Mouse (Mus musculus) brain, embryonic 14.5 days (tissue): ENCODE data around the gene Rara. TPM values are rescaled to one million over a fixed set of nuclear protein-coding genes. Genes with fewer than 3 reads are reported as not detected.
"Not testable (repeated sequence)": the region's sequence is repeated elsewhere in the genome, so short reads cannot be mapped to it uniquely, and the experiment has no call there.

ENCODE experiments used
- DNase-seq: peaks from one replicate; pipeline ENCODE4 v3.0.0-alpha.2; 2011; ENCODE audit warnings: low read depth
- CTCF ChIP-seq: fragments of 200-500 bp; IDR thresholded peaks from 2 replicates; pipeline ENCODE4 v1.5.1; 2012; ENCODE audit warnings: inconsistent platforms, mild to moderate bottlenecking, moderate library complexity, borderline replicate concordance; ENCODE audit not compliant: insufficient read depth, insufficient read length; ENCODE audit errors: extremely low read depth
- POLR2A ChIP-seq: fragments of 200-500 bp; IDR thresholded peaks from 2 replicates; pipeline ENCODE4 v1.6.1; 2012; ENCODE audit warnings: mild to moderate bottlenecking, inconsistent platforms, borderline replicate concordance; ENCODE audit not compliant: poor library complexity, insufficient read depth, insufficient read length, severe bottlenecking; ENCODE audit errors: extremely low read depth
- polyA plus RNA-seq: library from polyadenylated mRNA; depleted of rRNA; stranded (reverse); fragments of >200 nt; gene quantifications from 2 replicates; pipeline ENCODE4 v1.2.3, GENCODE M21; 2012

Rara gene
- polyA plus RNA-seq, 1 experiment = 14.4 TPM

DNA sequence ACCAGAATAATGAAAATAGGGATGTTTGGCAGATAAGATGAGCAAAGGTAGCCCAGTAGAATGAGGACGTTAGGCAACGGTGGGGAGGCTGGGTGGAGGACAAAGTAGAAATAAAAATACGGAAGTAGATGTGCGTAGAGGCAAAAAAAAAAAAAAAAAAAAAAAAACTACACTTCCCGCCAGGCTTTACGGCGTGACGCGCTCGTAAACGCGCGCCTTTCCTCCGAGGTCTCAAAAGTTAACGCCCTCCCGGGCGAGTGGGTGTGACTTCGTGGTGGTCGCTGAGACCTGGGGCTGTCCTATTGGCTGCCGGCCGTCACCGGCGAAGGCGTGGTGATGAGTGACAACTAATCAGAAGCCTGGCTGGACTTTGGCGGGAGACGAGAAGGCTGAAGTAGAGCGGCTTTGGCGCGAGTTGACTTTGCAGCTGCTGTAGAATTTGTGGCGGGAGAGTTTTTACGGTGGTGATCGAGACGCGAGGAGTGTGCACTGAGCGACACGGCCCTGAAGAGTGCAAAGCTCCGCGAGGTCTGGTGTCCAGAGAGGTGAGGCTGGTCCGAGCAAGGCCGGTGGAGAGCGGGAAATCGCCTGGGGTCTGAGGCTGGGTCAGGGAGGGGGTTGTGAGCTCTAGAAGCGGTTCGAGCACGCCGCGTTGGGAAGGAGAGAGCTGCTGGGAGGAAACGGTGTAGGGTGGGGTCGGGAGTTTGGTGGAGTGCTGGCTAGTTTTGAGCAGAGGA lies 20.0 kb upstream of the Rara start, which contains the start of gene Cdc6:
TSS of gene Cdc6 (plus strand) at position 365 of the 737 bp plus-strand sequence.
- no peak for TF ChIP-seq POLR2A
- TF ChIP-seq CTCF = no peak
- peak; percentile 99 for DNase-seq

DNA sequence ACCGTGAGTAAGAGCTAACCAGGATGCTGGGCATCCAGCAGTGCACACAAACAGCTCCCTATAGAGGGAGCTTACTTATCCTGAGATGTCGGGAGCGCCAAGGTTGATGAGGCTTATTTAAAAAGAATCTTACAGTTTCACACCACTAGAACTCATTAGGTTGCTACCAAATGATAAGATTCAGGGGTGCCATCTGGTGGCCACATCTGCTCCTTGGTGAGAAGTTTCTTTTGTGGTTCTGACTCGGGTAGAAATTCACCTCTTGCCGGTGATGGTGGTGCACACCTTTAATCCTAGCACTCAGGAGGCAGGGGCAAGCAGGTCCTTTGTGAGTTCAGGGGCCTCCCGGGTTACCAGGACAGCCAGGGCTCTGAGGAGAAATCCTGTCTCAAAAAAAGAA lies 18.0 kb upstream of the Rara start:
- peak; percentile 81 for DNase-seq
- TF ChIP-seq CTCF (peak; percentile 63; the same call in 1 of the 2 replicates), POLR2A (no peak)

- DNase-seq = no peak
- TF ChIP-seq CTCF (no peak), POLR2A (no peak)
Measured at GRCm38 (mm10) chr11:98910415-98910814, 17.2 kb upstream of the Rara start.

GRCm38 (mm10) chr11:98911498-98911897 lies 16.1 kb upstream of the Rara start:
- no peak for DNase-seq
- TF ChIP-seq CTCF (no peak), POLR2A (no peak)

DNA sequence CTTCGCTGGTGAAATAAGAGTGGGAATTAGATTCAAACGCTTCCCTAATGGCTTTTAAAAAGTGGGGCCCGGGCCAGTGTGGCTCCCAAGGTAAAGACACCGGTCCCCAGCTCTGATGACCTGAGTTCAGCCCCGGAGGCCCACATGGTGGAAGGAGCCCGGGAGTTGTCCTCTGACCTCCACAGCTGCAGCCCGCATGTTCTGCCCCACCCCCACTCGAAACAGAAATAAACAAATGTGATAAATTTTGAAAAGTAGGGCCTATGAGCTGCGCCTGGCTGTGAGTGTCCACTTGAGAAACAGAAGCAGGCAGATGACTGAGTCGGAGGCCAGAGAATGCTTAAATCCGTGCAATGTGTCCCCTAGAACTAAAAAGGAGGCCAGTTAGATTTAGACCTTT lies 13.4 kb upstream of the Rara start:
- TF ChIP-seq CTCF (no peak), POLR2A (no peak)
- no peak for DNase-seq

DNA sequence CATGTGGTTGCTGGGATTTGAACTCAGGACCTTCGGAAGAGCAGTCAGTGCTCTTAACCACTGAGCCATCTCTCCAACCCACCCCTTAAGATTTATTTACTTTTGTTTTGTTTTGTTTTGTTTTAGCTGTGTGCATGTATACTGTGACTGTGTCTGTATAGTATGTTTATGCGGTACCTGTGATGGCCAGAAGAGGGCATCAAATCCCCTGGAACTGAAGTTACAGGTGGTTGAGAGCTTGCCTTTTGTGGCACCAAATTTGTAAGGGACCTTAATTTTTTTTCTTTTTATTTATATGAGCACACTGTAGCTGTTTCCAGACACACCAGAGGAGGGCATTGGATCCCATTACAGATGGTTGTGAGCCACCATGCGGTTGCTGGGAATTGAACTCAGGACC lies 11.2 kb upstream of the Rara start:
- peak; percentile 37; the same call in 1 of the 2 replicates for TF ChIP-seq CTCF
- DNase-seq = not testable (repeated sequence)

- no peak for DNase-seq
- TF ChIP-seq POLR2A (no peak), CTCF (no peak)
Measured at GRCm38 (mm10) chr11:98917428-98918005, 10.1 kb upstream of the Rara start.

DNA sequence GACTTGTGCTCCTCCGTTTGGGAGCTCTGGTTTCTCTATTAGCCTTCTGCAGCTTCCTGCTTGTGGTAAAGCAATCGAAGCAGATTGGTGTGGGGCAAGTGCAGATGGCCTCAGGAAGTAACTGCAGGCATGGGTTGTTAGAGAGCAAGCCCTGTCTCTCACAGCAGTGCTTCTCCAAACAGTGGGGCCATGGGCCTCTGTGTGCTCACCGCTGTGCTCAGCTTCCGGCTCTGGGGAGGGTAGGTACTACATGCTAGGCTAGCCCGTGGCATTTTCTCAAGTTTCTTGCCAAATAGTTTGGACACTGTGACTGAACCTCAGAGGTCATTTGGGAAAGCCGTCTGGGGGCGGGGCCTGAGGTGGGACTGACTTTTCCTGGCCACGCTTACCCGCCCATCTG lies 9.4 kb upstream of the Rara start:
- no peak for DNase-seq
- TF ChIP-seq POLR2A = no peak
- TF ChIP-seq CTCF = no peak

DNA sequence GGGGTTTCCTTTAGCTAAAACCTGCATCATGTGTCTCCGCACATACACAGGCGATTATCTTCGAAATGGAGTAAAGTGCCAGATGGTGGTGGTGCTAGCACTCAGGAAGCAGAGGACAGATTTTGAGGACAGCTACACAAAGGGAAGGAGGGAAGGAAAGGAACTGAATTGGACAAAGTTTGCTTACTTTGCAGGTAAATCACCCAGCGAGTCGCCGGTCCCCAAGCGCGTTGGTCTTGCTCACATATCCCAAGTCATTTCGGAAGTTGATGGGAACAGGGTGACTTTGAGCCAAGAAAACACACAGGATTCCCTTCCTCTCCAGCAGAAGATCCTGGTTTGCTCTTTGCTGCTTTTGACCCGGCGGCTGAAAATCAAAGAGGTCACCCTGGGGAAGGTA lies 8.6 kb upstream of the Rara start:
- DNase-seq = no peak
- TF ChIP-seq POLR2A = no peak
- no peak for TF ChIP-seq CTCF

DNA sequence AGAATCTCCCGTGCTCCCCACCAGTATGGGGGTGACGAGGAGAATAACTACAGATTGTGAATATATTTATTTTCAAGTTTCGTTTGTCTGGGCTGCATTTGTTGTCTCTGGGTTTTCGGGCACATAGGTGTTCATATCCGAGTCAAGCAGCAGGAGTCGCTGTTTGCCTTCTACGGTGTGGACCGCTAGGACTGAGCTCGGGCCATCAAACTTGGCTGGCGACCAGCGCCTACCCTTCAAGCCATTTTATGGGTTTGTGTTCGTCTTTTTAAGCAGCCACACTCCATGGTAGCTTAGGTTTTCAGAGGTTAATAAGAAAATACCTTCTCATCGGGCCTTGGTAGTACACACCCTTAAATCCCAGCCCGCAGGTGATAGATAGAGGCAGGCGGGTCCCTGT lies 5.8 kb upstream of the Rara start:
- peak; percentile 61 for TF ChIP-seq CTCF
- peak; percentile 77 for DNase-seq

DNA sequence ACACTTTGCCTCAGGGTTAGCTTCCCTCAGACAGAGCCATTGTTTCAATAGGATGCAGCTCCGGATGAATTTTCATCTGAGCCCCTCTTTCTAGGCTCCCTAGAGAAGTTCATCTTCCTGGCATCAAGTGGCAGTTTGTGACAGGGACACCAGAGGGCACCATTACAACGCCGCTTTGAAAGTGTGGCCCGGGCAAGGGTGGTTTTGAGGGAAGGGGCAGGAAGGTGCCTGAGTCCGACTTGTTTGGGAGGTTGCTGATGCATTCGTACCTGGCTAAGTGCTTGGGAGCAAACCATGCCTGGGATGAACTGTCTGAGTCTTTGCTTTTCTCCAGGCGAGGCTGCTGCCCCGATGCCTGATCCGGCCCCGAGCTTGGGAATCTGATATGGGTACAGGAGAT lies 5.3 kb upstream of the Rara start:
- DNase-seq = peak; percentile 79
- peak; percentile 70 for TF ChIP-seq CTCF

GRCm38 (mm10) chr11:98922851-98923711 lies 4.5 kb upstream of the Rara start:
- not testable (repeated sequence) for DNase-seq

GRCm38 (mm10) chr11:98924633-98925175 lies 2.9 kb upstream of the Rara start:
- no peak for TF ChIP-seq POLR2A
- no peak for TF ChIP-seq CTCF
- no peak for DNase-seq
